8 mouse cellular contexts compared by ENCODE assay signal in the genomic region with DNA sequence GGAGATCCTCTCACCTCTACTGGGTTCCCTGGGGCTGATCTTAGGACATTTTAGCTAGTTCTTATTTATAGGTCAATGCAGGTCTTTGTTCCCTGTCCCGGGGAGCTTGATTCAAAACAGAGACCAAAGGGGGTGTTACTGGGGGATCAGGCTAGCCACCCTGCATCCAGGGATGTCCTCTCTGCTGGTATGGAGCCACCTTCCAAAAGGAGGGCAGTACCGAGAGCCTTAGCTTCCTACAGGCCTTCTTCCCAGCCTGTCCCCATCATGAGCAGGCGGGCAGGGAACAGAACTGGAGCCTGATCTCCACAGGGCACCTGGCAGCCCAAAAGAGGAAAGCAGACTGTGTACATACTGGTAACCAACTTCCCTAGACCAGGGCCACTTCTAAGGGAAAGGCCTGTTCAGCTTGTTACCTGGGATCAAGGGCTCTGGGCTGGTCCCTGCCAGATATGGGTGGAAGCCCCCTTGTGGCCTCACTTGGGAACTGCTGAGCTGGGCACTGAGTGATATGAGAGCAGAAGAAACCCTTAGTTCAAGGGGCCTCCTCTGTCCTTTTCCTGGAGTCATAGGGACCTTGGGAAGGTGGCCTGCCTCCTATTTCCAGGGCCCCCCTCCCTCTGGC. TPM values are rescaled to one million over a fixed set of nuclear protein-coding genes. Genes with fewer than 3 reads are reported as not detected.
DNase-seq lines count a peak whose midpoint lies in the region; ATAC-seq and TF ChIP-seq lines count a peak whose summit lies in the region.
"Had no signal": no experiment of that assay in that cellular context is flagged by ENCODE, and none has a peak within 500 bp of the region (broad histone marks: within the 10 kb centered on the region; RNA-seq: fewer than 3 reads in every experiment).

No protein-coding gene starts in this region.

- no peaks in the 10 kb centered on the region for H3K36me3 ChIP-seq in testis, adult 2 months (ENCODE audit: control insufficient read depth, insufficient read depth, low read length)
- no peaks in the 10 kb centered on the region for H3K36me3 ChIP-seq in embryonic facial prominence, embryonic 15.5 days
- H3K36me3 ChIP-seq in intestine, embryonic 16.5 days (ENCODE audit: control insufficient read depth, insufficient read depth, low read length), result no peaks in the 10 kb centered on the region

- H3K27me3 ChIP-seq in testis, adult 2 months (ENCODE audit: control insufficient read depth, insufficient read depth, low read length), result no peaks in the 10 kb centered on the region
- H3K27me3 ChIP-seq in embryonic facial prominence, embryonic 15.5 days, result no peaks in the 10 kb centered on the region
- no peaks in the 10 kb centered on the region for H3K27me3 ChIP-seq in intestine, embryonic 16.5 days (replicated peaks; ENCODE audit: control insufficient read depth, insufficient read depth, low read length)

- no peaks in the 10 kb centered on the region for H3K9me3 ChIP-seq in embryonic facial prominence, embryonic 15.5 days (replicated peaks)
- H3K9me3 ChIP-seq in intestine, embryonic 16.5 days (ENCODE audit: control insufficient read depth, low read length), result no peaks in the 10 kb centered on the region

- H3K4me1 ChIP-seq in testis, adult 2 months (ENCODE audit: control insufficient read depth, insufficient read depth, low read length), result no peaks in the 10 kb centered on the region
- H3K4me1 ChIP-seq in embryonic facial prominence, embryonic 15.5 days, result no peaks in the 10 kb centered on the region; the same call in 1 of the 2 replicates
- no peaks in the 10 kb centered on the region for H3K4me1 ChIP-seq in intestine, embryonic 16.5 days (ENCODE audit: control insufficient read depth, insufficient read depth, low read length)

- ATAC-seq in embryonic facial prominence, embryonic 15.5 days (ENCODE audit: insufficient number of reproducible peaks, low FRiP score, low TSS enrichment, low read depth), result no peak
- peak; percentile 61 for ATAC-seq in intestine, embryonic 16.5 days

- H3K9ac ChIP-seq in embryonic facial prominence, embryonic 15.5 days, result no peak overlapping the region
- no peak overlapping the region for H3K9ac ChIP-seq in intestine, embryonic 16.5 days (ENCODE audit: low read depth, low read length)

- no peak overlapping the region for H3K4me3 ChIP-seq in testis, adult 2 months (ENCODE audit: control insufficient read depth, low read depth, low read length)
- no peak overlapping the region for H3K4me3 ChIP-seq in embryonic facial prominence, embryonic 15.5 days (replicated peaks)
- H3K4me3 ChIP-seq in intestine, embryonic 16.5 days (ENCODE audit: low read length), result no peak overlapping the region

- H3K27ac ChIP-seq in testis, adult 2 months (ENCODE audit: control insufficient read depth, insufficient read depth, low read depth, low read length), result no peak overlapping the region
- peak overlapping the region; percentile 40; the same call in 1 of the 2 replicates for H3K27ac ChIP-seq in embryonic facial prominence, embryonic 15.5 days (replicated peaks)
- no peak overlapping the region for H3K27ac ChIP-seq in intestine, embryonic 16.5 days (ENCODE audit: low read length)

- peak; percentile 51; the same call in 1 of the 2 replicates for TF ChIP-seq CTCF in testis, adult 2 months (IDR thresholded peaks at IDR 0.05; ENCODE audit: control insufficient read depth, insufficient read depth, insufficient replicate concordance, low read depth, low read length)

- no peak for TF ChIP-seq POLR2A in testis, adult 2 months (IDR thresholded peaks at IDR 0.05; ENCODE audit: control insufficient read depth, low read depth, low read length)

- no peak for DNase-seq in testis, postnatal 14 days (ENCODE audit: low spot score)
- DNase-seq in adrenal gland, adult 2 months, result peak; percentile 65
- DNase-seq in lung, adult 18-20 months, result peak; percentile 64 to 66
- DNase-seq in retina, postnatal 1 day, result peak; percentile 72

- no peak overlapping the region for H3K4me2 ChIP-seq in embryonic facial prominence, embryonic 15.5 days (replicated peaks)
- H3K4me2 ChIP-seq in intestine, embryonic 16.5 days (ENCODE audit: low read depth, low read length), result no peak overlapping the region

- whole genome bisulfite sequencing in embryonic facial prominence, embryonic 15.5 days, result 71% methylated on average over 3 of the region's 3 CpGs
- WGBS in intestine, embryonic 16.5 days, result 91% methylated on average over 3 of the region's 3 CpGs

RNA-seq across cellular contexts. Expression of gene Masp2, which starts 2.3 kb away (rescaled TPM):
- polyA plus RNA-seq in testis, adult 2 months (2012; rRNA removed), result 0.25 TPM in 1 of 2 replicates, not detected in the other
- total RNA-seq in adrenal gland, adult 2 months (2021), result 1 to 10 TPM in 1 of 2 experiments, under 1 TPM in 1; 0.55 to 5.6 TPM
- polyA plus RNA-seq in adrenal gland, adult 2 months (2012; rRNA removed), result 3.5 and 6.5 TPM in 2 replicates
- 0.39 and 0.40 TPM in 2 replicates for polyA plus RNA-seq in embryonic facial prominence, embryonic 15.5 days (2015; fragmentation: Nextera tagmentation; extraction: Ambion mirVana)
- polyA plus RNA-seq in intestine, embryonic 16.5 days (2015; fragmentation: Nextera tagmentation; extraction: Ambion mirVana), result 0.29 and 0.84 TPM in 2 replicates
- polyA plus RNA-seq: heart, embryonic 14.5 days had no signal

RNA-seq across cellular contexts. Expression of gene Srm, which starts 13.3 kb away (rescaled TPM):
- polyA plus RNA-seq in testis, adult 2 months (2012; rRNA removed), result 11.1 and 12.0 TPM in 2 replicates
- total RNA-seq in adrenal gland, adult 2 months (2021), result 10 to 100 TPM; 75.6 to 79.4 TPM
- polyA plus RNA-seq in adrenal gland, adult 2 months (2012; rRNA removed), result 123 and 157 TPM in 2 replicates
- 242 and 249 TPM in 2 replicates for polyA plus RNA-seq in embryonic facial prominence, embryonic 15.5 days (2015; fragmentation: Nextera tagmentation; extraction: Ambion mirVana)
- polyA plus RNA-seq in intestine, embryonic 16.5 days (2015; fragmentation: Nextera tagmentation; extraction: Ambion mirVana), result 155 and 170 TPM in 2 replicates

RNA-seq across cellular contexts. Expression of gene Tardbp, which starts 22.2 kb away (rescaled TPM):
- 107 and 149 TPM in 2 replicates for polyA plus RNA-seq in testis, adult 2 months (2012; rRNA removed)
- total RNA-seq in adrenal gland, adult 2 months (2021), result 100 to 1,000 TPM; 240 to 255 TPM
- 8.0 and 10.3 TPM in 2 replicates for polyA plus RNA-seq in adrenal gland, adult 2 months (2012; rRNA removed)
- 282 and 285 TPM in 2 replicates for polyA plus RNA-seq in embryonic facial prominence, embryonic 15.5 days (2015; fragmentation: Nextera tagmentation; extraction: Ambion mirVana)
- polyA plus RNA-seq in intestine, embryonic 16.5 days (2015; fragmentation: Nextera tagmentation; extraction: Ambion mirVana), result 230 and 259 TPM in 2 replicates

RNA-seq across cellular contexts. Expression of gene Gm572, which starts 38.5 kb away (rescaled TPM):
- polyA plus RNA-seq in testis, adult 2 months (2012; rRNA removed), result 0.10 and 0.17 TPM in 2 replicates
- total RNA-seq in adrenal gland, adult 2 months (2021), result not detected
- 0.07 TPM in 1 of 2 replicates, not detected in the other for polyA plus RNA-seq in adrenal gland, adult 2 months (2012; rRNA removed)
- polyA plus RNA-seq in embryonic facial prominence, embryonic 15.5 days (2015; fragmentation: Nextera tagmentation; extraction: Ambion mirVana), result not detected in 2 replicates
- polyA plus RNA-seq in intestine, embryonic 16.5 days (2015; fragmentation: Nextera tagmentation; extraction: Ambion mirVana), result not detected in 2 replicates

RNA-seq across cellular contexts. Expression of gene Exosc10, which starts 46.4 kb away (rescaled TPM):
- polyA plus RNA-seq in testis, adult 2 months (2012; rRNA removed), result 37.1 and 40.1 TPM in 2 replicates
- total RNA-seq in adrenal gland, adult 2 months (2021), result 10 to 100 TPM; 46.7 to 52.3 TPM
- 18.8 and 25.2 TPM in 2 replicates for polyA plus RNA-seq in adrenal gland, adult 2 months (2012; rRNA removed)
- 82.7 and 87.6 TPM in 2 replicates for polyA plus RNA-seq in embryonic facial prominence, embryonic 15.5 days (2015; fragmentation: Nextera tagmentation; extraction: Ambion mirVana)
- 67.3 and 72.0 TPM in 2 replicates for polyA plus RNA-seq in intestine, embryonic 16.5 days (2015; fragmentation: Nextera tagmentation; extraction: Ambion mirVana)
